Mouse (Mus musculus) sigmoid colon, adult 10 weeks (tissue): ENCODE measurements around the gene Zbtb45. TPM values are rescaled to one million over a fixed set of nuclear protein-coding genes. Genes with fewer than 3 reads are reported as not detected.

Experiments
- polyA plus RNA-seq: library from polyadenylated mRNA; stranded (reverse); fragments of 350-450 nt; fragmentation: Illumina TruSeq; extraction: RNeasy Lipid Tissue Mini Kit (QIAGEN cat#74804); gene quantifications from one replicate; pipeline ENCODE4 v1.2.3, GENCODE M21; 2014; ENCODE audit warnings: low read depth, low replicate concordance

Zbtb45 gene
- polyA plus RNA-seq: 0.54 TPM

DNA sequence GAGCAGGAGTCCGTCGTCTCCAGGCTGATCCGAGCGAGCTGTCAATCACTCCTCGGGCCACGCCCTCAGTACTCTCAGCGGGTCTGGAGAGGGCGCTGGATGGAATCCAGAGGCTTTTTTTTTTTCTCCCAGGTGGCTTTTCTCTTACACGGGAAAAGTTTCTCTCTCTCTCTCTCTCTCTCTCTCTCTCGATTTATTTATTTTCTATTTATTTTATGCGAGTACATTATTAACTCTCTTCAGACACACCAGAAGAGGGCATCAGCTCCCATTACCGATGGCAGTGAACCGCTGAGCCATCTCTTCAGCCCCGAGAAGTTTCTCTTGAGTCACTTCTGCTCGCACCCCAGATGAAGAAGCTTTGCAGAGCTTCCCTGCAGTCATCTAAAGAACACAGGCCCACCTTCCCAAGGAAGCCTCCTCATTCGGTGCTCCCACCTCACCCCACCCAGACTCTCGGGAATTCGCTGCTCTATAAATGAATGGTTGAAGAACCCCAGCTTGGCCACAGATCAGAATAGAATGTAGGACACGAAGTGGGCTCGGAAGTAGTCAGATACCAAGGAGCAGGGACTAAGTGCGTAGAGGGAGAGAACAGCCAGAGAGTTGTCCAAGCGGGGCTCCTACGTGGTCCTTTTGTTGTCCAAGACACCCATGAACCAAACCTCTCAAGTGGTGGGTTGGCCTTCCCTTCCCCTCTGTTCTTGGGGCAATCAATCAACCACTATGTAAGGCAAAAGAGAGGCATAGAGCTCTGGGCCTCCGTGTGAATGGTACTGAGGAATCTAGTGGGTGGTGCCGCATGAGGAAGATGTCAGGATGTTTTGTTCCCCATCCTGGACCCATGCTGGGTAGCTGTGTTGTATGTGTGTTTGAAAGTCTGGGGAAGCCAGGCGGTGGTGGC is at the start of gene Zbtb45:
Gene Zbtb45, minus strand, starts transcription at position 30 of the 904 bp plus-strand sequence.

DNA sequence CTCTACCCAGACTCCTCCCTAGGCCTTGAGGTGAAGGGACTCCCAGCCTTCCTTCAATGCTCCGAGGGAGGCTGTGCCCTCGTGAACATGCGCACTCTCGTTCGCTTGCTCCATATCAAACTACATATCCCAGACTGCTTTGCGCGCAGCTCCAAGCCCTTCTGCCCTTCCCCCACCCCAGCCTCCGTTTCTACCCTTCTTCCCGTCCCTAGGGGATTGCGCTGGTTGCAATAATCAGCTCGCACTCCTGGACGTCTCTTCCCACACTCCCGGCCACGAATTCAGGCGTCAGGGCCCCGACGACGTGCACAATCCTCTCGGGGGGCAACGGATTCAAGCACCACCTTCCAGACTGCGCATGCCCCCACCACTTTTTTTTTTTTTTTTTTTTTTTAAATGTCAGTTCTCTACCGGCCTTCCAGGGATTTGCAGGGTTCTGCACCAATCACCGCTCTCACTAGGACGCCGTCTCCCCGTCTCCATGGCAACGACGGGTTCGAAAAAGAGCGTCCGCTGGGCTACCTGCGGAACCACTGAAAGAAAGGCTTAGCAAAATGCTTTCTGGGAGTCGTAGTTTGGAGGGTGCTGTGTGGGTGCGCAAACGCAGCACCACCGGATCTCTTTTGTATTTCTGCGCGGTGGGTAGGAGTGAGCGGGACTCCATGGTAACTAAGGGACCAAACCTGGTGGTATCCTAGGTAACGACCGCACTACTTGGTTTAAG is 44.6 kb upstream of the Zbtb45 start, which contains the start of gene Mzf1:
Gene Mzf1, minus strand, starts transcription at position 478 of the 724 bp plus-strand sequence.

DNA sequence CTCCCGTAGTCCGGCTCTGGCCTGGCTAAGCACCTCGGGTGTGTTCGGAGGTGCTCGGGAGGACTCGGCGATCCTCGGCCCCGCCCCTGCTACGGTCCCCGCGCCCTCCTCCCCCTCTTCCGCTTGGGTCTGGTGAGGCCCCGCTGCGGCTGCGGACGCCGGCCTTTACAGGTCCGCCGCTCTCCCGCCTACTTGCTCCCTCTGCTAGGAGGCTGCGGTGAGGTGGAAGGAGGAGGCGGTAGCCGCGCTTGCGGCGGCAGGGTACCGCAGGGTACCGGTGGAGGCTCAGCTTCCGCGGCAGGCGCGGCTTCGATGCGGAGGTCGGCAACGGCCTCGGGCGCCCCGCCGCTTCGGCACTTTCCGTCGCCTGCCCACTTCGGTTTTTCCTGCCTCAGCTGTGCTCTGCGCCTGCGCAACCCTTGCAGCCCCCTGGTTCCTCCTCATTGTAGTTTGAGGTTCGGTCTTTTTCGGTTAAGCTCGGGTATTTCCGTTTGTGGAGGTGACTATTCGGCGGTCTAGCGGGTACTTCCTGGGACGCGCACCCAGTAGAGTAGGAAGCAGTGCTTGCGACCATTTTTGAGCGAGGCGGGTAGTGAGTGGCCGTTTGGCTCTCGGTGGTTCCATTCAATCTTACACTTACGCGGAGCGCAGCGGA is 28.2 kb upstream of the Zbtb45 start, which contains the start of gene Ube2m:
Gene Ube2m, minus strand, starts transcription at position 375 of the 655 bp plus-strand sequence.

DNA sequence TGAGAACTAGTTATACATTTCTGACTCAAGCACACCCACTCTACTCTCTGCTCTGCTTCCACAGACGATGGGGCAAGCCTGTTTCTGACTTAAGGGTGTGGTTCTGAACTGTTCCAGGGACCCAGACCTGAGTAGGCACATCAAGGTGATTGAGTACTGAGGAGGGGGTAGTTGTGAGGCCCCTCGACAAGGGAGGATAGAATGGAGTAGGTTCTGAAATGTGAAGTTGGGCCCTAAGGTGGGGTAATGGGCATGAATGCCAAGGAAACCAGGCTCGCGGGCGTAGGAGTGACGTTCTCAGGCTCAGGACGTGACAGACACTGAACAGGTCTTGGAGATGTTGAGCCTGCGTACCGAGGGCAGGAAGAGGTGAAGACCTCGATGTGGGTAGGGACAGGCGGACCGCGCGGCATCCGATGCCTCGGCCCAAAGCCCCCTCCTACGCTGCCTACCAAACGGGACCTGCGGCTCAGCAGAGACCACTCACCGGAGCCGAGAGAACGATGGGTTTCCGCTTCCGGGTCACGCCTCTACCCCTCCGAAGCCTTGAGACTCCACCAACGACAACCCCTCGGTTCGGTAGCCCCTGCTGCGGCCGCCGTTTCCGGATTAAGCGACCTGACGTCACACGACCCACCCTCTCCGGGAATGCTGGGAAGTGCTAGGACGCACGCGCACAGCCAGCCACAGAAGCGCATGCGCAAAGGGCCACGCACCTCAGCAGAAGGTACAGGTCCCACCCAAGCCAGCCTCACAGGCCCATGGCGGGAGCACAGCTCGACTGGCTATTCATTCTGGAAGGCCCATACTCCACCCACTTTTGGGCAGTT is 24.5 kb upstream of the Zbtb45 start, which contains the start of gene Chmp2a:
Gene Chmp2a, minus strand, starts transcription at position 660 of the 830 bp plus-strand sequence.

DNA sequence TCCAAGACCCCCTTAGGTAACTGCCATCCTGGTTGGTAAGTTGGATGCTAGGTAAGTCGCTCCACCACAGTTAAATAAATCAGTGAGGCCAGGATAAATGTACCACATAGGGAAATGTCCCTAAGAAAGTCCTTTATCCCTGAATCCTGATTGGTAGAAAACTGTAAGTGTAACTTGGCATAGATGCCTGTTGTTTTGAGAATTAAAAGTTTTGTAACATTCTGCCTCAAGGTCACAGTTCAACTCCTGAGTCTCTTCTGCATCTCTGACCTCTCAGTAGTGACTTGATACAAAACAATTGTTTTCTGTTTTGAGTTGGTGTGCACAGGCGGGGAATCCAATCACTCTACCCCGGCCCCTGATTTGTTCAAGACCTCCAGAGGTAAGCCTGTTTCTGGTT is 11.0 kb downstream of the Zbtb45 start, which contains the start of gene Trim28:
Gene Trim28, plus strand, starts transcription at position 264 of the 400 bp plus-strand sequence.

DNA sequence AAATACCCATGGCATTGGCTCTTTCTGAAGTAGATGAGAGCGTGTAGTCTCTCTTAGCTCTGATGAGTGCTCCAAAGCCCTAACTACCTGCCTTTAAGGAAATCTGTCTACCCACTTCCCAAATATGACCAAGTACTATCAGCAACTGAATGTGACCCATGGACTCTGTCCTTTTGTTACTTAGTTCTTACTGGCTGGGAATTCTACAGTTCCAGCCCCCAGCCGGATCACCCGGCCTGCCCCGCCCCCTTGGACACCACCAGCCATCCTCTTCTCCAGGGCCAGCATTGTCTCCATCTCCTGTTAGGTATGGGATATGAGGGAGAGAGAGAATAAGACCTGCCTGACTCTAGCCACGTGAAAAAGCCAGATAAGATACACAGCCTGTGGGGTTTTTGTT is 11.8 kb downstream of the Zbtb45 start, which contains the start of gene Slc27a5:
Gene Slc27a5, minus strand, starts transcription at position 140 of the 400 bp plus-strand sequence.

DNA sequence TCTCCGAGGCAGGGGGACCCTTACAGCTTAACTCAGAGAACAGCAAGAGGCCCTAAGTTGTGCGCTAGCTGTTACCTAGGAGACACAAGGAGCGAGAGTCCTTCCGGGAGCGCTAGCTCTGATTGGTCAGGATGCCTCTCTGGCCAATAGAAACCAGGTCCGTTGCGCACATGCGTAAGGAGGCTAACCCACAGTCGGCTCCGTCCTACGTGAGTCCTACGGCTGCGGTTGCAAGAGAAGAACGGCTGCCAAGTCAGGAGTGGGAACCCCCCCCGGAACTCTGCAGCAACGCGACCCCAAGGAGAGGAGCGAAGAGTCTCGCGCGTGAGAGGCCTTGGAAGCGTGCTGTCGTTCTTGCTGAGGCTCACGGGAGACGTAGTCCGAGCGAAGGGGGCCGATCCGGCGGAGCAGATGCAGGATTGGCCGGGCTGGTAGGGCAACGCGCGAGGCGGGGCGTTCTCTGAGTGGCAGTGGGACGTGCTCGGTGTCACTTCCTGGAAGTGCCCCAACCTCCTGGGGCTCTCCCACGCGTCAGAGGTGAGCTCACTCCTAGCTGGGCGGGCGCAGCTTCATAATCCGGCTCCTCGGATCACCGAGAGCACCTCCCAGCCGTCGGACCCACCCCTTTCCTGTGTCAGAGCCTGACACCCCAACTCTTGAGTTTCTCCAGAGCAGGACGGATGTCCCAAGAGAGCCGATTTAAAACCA is 32.0 kb downstream of the Zbtb45 start, which contains the start of gene Zfp446:
Gene Zfp446, plus strand, starts transcription at position 167 of the 708 bp plus-strand sequence.

DNA sequence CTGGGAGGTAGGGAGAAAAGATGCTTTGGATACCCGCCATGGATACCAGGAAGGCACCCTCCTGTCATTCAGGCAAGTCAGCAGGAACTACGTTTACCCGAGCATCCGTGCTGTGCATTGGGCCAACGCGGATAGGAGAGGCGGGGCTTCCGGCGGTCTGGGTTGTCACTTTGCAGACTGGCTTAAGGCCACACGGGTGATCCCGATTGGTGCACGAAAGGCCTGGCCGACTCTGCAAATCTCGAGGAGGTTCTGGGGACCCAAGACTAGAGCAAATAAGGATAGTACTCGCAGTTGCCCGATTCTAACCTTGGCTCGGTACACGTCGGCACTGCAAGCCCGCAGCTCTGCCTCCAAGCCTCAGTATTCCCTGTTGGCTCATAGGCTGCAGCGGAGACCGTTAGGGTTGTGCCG is 44.1 kb downstream of the Zbtb45 start, which contains the start of gene Zfp324:
Gene Zfp324, plus strand, starts transcription at position 161 of the 414 bp plus-strand sequence.

Other genes starting within 250 kb of the Zbtb45 start
- 0.85 TPM for gene Zscan18, start 206.4 kb downstream of the Zbtb45 start, polyA plus RNA-seq
- gene Zfp329, start 191.2 kb downstream of the Zbtb45 start, polyA plus RNA-seq: 30.5 TPM
- gene Zfp110, start 175.3 kb downstream of the Zbtb45 start, polyA plus RNA-seq: 39.9 TPM
- 3.1 TPM for gene Zfp128, start 128.9 kb downstream of the Zbtb45 start, polyA plus RNA-seq
- gene Zscan22, start 112.2 kb downstream of the Zbtb45 start, polyA plus RNA-seq: 4.5 TPM
- 29.4 TPM for gene Rps5, start 87.7 kb downstream of the Zbtb45 start, polyA plus RNA-seq
- 0.35 TPM for gene Rnf225, start 82.6 kb downstream of the Zbtb45 start, polyA plus RNA-seq
- 2.2 TPM for gene Zfp324, start 44.2 kb downstream of the Zbtb45 start, polyA plus RNA-seq
- 2.7 TPM for gene Zfp446, start 32.2 kb downstream of the Zbtb45 start, polyA plus RNA-seq
- not detected for gene Slc27a5, start 11.8 kb downstream of the Zbtb45 start, polyA plus RNA-seq
- gene Trim28, start 10.9 kb downstream of the Zbtb45 start, polyA plus RNA-seq: 16.1 TPM
- gene Chmp2a, start 24.8 kb upstream of the Zbtb45 start, polyA plus RNA-seq: 95.3 TPM
- 41.1 TPM for gene Ube2m, start 28.2 kb upstream of the Zbtb45 start, polyA plus RNA-seq
- 0.79 TPM for gene Mzf1, start 44.7 kb upstream of the Zbtb45 start, polyA plus RNA-seq
- not detected for gene Vmn1r85, start 85.1 kb upstream of the Zbtb45 start, polyA plus RNA-seq
- gene Vmn1r86, start 109.9 kb upstream of the Zbtb45 start, polyA plus RNA-seq: not detected
- not detected for gene Vmn1r87, start 130.1 kb upstream of the Zbtb45 start, polyA plus RNA-seq
- gene Vmn1r88, start 149.5 kb upstream of the Zbtb45 start, polyA plus RNA-seq: not detected
- not detected for gene Vmn1r89, start 203.0 kb upstream of the Zbtb45 start, polyA plus RNA-seq